Mouse (Mus musculus) NIH3T3 (cell line): Measurements from ENCODE around the gene Mroh8.
A peak's percentile ranks its signal among the peaks of the same experiment; 100 is the strongest.
"Not testable (repeated sequence)": the region's sequence is repeated elsewhere in the genome, so short reads cannot be mapped to it uniquely, and the experiment has no call there.

ENCODE experiments used
- DNase-seq: peaks from one replicate; pipeline ENCODE4 v3.0.0-alpha.2; 2012; ENCODE audit warnings: low read depth

The Mroh8 gene

DNA sequence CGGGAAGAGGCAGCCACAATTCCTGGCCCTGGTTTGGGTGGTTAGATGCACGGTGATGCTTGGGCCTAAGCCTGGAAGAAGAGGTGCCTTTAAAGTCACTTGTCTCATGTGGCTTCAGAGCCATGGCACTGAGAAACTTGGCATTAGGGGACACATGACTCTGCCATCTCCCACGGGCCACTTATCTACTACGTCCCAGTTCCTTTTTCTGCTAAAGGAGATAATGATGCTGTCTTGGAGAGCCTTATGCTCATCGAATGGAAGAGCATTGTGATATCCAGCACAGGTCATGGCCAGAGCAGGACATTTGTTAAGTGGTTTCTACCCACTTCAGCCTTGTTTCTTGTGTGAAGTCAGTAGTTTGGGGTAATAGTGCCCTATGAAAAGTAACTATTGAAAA is 9.6 kb upstream of the Mroh8 start:
- DNase-seq, result no peak

DNA sequence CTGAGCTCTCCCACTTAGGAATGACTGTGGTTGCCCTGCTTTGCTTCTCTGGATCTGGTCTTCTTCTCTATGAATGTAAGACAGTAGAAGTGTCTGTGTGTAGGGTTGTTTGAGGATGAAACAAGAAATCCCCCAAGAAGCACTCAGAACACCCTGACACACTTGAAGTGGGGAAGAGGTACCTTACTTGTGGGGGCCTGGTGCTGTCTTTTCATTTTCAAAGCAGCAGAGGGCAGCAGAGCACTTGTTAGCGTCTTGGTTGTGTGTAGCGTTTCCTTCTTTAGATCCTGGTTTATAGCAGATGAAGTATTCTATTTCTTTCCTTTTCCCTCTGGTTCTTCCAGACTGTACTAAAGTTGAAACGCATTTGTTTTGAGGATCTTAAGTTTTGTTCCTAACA is 8.2 kb upstream of the Mroh8 start:
- DNase-seq, result peak; percentile 75

DNA sequence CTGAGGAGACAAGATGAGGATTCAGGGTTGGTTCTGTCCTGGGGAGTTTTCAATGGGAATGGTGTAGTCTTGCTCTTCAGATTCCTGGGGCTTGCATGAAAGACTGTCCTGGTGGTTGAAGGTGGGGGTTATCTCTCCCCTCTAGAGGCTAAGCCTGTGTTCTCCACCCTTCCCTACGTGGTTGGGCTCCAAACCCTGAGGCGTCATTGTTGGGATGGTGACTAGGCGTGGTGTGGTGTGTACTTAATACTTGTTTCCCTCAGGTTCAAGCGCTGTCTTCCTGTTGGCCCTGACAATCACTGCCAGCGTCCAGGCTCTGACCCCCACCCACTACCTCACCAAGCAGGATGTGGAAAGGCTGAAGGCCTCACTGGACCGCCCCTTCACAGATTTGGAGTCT is 4.0 kb upstream of the Mroh8 start:
- DNase-seq, result no peak

DNA sequence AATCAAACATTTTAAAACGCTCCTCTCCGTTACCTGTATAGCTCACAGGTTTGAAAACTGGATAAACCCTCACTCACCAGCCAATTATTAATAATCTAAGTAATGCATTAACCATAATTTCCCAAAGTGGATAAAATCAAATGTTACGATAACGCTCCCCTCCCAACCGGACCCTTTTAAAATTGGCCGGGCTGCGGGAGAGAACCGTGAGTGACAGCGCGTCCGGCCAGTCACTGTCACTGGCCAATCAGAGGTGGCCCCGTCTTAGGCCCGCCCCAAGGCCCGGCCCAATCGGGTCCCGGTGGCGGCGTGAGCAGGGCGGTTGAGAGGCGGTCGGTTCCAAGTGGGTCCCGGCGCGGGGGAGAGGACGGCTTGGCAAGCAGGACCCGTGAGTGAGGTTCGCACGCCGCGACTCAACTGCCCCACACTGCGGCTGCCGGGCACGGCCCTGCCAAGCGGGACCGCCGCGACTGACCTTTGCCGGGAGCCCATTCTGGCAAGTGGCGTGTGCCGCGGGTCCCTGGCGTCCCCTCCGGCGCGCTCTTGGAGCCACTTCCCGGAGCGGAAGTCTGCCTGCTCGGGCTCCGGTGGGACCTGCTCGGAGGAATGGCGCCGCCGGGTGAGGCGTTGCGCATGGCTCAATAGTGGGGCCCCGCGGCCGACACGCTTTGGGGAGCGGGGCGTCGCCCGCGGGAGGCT is 483 bp downstream of the Mroh8 start, which contains the start of gene Rpn2:
TSS of gene Rpn2 (plus strand) at position 301 of the 699 bp plus-strand sequence.
- peak; percentile 97 for DNase-seq

DNA sequence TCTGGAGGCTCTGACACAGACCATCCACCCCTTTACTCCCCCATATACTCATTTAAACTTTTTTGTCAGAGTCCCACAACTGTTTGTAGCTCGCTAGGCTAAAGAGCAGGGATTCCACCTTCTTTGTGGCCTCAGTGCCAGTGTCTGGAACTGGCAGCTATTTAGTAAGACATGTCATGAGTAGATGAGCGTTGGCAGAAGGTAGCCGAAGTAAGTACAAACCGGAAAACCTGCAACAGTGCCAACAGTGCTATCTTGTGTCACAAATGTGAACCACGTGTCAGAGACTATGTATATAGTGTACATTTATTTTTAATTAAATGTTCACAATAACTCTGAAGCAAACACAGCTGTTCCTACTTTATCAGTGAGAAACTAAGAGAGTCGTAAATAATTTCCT is 15.5 kb downstream of the Mroh8 start:
- DNase-seq, result no peak

DNA sequence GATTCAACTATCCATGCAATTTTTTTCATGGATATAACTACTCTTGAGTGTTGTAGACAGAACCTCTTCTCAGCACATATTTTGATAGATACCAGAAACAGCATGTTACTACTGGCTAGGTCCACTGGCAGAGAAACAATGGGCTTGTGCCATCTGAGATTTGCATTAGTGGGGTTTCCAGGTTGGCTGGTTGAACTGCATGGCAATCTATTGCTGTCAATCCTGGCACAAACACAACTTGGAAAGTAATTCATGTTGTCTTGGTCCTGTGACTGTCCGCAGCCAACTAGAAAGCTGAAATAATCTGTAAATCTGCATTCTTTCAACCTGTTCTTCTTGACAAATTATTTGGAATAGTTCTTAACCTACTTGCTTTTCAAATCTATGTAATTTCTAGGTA is 16.2 kb downstream of the Mroh8 start:
- no peak for DNase-seq

DNA sequence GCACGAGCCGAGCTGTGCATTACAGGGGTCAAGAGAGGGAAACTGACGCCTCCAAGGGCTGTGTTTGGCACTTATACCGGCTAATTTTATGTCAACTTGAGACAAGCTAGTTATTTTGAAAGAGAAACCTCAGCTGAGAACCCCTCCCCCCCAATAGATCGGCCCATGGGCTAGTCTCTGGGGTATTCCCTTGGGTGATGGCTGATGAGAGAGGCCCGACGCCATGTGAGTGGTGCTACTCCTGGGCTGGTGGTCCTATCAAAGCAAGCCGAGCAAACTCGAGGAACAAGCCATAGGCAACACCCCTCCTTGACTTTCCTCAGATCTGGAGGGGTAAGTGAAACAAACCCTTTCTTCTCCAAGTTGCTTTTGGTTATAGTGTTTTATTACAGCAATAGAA is 16.8 kb downstream of the Mroh8 start:
- no peak for DNase-seq

DNA sequence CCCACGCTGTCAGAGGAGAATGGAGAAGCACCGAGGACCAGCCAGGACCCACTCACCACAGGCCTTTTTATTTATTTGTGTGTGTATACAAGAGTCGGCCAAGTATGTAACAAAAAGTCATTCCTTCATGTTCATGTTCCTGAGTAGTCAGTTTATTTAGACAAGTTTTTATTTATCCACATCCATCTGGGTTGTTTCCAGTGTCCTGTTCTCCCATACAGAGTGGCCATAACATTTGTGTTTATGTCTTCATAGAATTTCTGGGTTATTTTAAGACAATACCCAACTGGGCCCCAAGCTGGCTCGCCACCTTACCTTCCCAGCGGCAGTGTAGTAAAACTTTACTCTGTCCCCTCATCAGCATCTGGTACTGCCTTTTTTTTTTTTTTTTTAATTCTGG is 17.4 kb downstream of the Mroh8 start:
- no peak for DNase-seq

DNA sequence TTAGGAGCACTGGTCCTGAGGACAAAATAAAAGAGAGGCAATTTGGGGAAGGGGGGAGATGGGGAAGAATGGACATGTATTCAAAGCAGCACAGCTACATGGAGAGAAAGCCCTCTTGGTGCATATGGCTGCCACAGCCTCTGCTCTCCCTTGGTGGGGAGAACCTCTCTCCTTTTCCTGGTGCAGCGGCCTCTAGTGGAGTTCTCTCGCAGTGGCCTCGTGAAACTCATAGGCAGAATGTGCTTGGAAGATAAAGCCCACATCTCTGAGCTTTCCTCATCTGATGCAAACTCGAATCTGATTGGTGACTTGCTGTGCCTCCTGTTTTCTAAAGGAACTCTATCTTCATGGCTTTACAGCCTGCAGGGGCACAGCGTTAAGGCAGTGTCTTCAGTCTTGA is 19.6 kb downstream of the Mroh8 start:
- DNase-seq, result peak; percentile 78

DNA sequence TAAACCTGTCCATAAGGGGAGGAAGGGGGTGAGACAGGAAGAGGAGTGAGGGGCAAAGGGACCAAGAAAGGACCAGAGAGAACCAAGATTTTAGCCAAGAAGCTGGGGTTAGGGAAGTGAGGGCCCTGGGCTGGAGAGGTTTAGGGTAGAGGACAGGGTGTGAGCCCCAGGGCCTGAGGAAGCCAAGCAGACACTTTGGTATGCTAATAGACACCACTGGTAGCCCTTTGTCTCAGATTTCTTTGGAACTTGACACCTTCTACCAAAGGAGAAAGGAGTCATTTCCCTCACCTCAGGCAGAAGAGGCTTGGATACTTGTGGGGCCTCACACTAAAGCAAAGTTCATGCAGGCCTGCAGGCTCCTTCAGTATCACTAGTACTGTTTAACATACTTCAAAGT is 31.2 kb downstream of the Mroh8 start:
- no peak for DNase-seq

DNA sequence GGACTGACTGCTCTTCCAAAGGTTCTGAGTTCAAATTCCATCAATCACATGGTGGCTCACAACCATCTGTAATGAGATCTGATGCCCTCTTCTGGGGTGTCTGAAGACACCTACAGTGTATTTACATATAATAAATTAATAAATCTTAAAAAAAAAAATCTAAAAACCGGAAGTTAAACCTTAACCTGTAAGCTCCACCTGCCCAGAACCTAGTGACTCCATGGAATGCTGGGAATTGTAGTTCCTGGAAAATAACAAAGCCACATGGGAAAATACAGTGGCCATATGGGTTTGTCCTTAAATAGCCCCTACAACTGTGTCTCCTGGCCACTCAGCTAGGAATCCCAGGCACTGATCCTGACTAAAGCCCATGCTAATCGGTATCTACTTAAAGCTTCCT is 33.7 kb downstream of the Mroh8 start:
- no peak for DNase-seq

DNA sequence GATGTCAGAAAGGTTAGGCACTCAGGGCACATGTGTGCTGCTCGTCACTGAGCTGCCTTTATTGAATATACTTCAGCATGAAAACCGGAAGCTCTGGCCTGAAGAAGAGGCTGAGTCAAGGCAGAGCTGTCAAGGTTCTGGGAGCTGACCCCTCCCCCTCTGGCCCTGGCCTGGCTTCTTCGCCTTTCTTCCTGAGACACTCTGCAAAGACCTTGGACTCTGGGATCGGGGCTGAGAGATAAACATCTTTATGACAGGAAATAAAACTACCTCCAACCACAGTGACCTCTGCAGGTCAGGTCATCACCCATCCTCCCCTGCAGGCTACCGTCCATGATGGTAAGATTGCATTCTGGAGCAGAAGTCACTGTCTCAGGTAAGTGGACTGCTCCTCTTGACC is 34.3 kb downstream of the Mroh8 start:
- DNase-seq, result no peak

DNA sequence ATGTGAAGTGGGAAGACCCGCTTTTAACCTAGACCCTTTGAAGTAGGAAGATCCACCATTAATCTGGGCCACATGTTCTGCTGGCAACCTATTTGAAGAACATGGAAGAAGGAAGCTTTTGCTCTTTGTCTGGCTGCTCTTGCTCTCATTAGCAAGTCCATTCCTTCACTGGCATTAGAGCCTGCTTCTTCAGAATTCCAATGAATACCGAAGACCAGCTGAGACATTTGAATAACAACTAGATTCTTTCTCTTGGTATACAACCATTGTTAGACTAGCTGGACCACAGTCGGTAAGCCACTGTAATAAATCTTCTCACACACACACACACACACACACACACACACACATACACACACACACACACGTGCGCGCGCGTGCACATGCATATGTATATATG is 43.4 kb downstream of the Mroh8 start:
- no peak for DNase-seq

DNA sequence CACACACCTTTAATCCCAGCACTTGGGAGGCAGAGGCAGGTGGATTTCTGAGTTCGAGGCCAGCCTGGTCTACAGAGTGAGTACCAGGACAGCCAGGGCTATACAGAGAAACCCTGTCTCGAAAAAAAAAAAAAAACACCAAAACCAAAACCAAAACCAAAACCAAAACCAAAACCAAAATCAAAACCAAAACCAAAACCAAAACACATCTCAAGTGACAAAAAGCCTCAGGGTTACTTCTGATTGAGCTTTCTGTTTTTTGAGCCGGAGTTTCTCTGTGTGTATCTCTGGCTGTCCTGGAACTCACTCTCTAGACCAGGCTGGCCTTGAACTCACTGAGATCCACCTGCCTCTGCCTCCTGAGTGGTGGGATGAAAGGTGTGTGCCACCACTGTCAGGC is 57.4 kb downstream of the Mroh8 start:
- DNase-seq, result not testable (repeated sequence)

DNA sequence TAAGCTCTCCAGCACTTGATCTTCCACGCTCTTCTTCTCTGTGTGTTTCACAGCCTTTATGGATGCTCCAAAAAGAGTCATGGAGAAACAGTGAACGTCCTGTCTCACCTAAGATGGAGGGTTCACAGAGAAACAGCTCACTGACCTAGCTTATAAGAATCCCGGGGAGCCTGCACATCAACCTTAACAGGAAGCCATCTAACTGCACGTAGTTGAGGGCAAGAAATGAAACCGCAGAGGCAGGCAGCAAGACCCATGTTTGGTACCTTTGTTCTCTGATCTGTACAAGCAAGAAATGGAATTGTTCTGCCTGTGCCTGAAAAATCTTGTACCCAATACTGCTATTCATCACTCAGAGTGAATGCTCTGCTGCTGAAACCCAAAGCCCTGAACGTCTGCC is 59.2 kb downstream of the Mroh8 start:
- DNase-seq, result no peak

DNA sequence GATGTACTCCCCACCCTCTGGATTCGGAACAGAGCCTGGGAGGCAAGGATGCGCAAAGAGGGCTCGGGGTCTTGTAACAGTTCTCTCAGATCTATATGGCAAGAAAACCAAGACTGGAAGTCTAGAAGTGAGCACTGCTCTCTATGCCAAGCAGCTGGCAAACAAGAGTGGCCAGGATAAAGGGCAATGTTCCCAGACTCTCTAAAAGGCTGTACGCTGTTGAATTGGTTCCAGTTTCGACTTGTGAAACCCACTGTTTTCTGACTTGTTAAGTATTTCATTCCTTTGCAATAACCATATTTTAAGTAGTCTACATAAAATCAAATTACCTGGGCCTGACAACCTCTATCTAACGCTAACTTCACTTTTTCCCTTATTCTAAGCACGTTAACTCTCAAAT is 67.6 kb downstream of the Mroh8 start:
- no peak for DNase-seq

DNA sequence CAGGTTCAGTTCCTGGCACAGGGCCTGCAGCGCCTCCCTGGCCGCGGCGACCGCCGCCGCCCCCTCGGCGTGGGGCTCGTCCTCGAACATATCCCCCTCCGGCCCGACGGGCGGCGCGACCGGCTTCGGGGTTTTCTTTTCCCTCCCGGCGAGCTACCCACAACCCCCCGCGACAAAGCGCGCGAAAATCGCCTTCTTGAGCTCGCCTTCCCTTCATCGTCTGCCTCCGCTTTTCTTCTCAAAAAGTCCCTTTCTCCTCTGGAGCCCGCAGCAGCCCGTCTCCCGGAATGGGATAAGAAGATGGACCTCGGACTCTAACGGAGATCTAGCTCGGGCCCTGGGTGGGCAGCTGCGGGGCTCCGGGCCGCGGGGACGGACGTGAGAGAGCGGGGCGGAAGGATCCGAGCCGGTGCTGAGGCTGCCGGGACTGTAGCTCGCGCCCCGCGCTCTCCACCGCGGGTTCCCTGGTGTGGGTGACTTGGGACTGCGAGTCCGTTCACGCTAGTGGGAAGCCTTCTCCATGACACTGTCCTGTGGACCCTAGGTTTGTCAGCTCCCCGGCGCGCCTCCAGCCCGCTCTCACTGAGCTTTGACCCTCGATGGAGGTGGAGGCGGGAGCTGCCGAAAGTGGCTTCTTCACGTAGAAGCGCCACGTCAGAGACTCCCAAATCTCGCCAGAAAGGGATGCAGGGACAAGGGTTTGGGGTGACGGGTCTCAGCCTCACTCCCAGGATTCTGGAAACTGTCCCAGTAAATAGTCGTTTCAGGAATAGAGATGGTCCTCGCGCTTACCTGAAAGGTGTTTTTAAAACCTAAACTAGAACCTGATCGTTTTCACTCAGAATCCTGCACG is 74.8 kb downstream of the Mroh8 start, which contains the start of gene Rbl1:
TSS of gene Rbl1 (minus strand) at position 169 of the 853 bp plus-strand sequence.
- peak; percentile 96 for DNase-seq

DNA sequence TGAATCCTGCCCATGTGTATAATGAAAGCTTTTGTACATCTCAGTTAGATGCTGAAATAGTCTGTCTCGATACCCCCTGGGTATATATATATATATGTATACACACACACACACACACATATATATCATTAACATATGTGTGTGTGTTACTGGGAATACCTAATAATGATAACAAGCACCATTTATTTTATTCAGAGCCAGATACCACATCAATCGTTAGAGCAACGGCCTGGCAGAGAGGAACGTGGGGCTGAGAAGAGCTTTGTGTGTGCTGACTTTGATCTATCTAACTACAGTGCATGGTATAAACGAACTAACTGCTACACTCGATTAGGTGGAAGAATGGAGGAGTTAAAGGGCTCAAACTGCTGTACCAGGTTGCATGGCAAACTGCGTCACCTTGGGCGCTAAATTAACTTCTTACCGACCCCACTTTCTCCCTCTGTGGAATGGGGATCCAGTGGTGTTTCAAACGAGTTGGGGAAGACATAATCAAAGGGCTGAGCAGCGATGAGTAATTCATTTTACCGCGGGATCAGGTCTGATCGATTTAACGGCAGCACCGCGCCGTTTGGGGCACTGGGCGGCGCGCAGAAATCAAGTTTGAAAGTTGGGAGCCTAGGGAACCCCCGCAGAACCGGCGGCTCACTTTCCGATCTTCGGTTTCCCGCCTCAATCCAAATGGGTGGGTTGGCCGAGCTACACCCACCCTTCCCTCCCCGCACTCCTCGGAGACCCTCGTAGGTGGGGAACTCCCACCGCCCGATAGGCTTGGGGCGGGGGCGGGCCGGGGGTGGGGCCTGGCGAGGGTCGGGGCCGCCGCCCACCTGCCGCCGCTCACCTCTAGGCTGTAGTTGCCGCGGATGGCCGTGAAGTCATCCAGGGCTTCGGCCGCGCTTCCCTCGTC is 75.6 kb downstream of the Mroh8 start:
- DNase-seq, result peak; percentile 74

DNA sequence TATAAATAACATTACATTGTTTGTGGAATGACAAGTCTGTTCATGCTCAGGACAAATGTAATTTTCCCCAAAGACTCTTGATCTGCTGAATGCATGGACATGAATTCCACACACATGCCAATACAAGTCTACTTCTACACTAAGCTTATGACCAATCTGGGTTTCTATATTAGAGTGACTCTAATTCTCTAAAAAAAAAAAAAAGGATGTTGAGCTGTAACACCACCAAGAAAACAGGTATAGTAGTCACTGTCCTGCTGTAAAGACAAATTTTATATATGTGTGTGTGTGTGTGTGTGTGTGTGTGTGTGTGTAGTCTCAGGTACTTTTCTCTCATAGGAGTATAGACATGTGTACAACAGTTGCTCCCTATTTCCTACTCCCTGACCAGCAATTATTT is 76.3 kb downstream of the Mroh8 start:
- no peak for DNase-seq

DNA sequence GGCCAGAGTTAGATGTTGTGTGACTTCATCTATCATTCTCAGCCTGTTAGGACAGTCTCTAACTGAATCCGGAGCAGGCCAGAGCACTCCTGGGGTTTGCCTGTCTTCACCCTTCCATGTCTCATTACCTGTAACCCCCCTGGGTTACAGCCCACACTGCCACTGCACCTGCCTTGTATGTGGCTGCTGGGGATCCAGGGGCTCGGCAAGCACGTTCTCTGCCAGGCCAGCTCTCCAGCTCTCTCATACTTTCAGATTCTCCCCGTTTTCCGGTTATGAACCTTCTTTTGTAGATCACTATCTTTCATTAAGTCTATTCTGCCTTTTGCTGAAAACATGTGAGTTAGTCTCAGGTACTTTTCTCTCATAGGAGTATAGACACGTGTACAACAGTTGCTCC is 77.0 kb downstream of the Mroh8 start:
- no peak for DNase-seq

DNA sequence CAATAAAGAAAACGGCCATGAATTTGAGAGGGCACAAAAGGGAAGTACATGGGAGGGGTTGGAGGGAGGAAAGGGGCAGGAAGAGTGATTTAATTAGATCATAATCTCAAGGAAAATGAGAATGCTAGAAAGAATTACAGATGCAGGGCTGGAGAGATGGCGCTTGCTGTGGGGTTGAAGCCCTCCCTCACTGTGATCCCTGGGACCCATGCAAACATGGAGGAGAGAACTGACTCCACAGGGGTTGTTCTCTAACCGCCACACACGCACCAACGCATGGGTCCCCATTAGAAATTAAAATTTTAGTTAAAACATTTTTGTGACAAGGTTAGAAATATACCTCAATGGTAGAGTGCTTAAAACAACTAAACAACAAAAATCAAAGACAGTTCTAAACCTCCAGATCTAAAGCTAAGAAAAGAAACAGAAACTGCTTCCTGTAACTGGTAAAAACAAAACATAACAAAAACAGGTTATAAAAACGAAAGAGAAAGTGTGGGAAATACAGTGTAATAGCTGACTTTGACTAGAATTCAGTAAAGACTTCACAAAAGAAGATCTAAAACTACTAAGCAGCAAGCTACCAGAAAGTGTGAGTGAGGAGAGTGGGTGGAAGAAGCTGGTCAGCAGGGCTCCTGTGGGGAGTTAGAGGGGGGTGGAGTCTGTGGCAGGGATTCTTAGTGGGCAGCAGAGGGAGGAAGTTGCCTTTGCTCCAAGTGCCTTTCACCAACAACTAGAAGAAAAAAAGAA is 78.1 kb downstream of the Mroh8 start:
- DNase-seq, result peak; percentile 55

DNA sequence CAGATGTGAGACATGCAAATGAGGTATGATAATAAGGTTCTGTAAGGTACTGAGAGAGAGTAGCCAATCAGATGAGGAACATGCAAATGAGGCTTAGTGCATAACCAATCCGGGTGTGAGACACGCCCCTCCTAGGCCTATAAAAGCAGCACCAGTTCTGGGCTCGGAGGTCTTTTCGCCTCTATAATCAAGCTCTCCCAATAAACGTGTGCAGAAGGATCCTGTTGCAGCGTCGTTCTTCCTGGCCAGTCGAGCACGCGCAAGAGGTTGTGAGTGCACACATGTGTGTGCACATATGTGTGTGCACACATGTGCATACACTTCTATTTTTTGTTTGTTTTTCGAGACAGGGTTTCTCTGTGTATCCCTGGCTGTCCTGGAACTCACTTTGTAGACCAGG is 80.9 kb downstream of the Mroh8 start:
- DNase-seq, result not testable (repeated sequence)
